Mouse (Mus musculus) lung, embryonic 15.5 days (tissue): ENCODE data around the gene Gin1. TPM values are rescaled to one million over a fixed set of nuclear protein-coding genes. Genes with fewer than 3 reads are reported as not detected.

ENCODE experiments used
- ATAC-seq: fragments of 200-750 bp; cut with Nextera tagmentation; 2 replicates; pipeline ENCODE4 v1.8.0; 2017; ENCODE audit warnings: moderate number of reproducible peaks, borderline replicate concordance; ENCODE audit not compliant: low FRiP score, low TSS enrichment; ENCODE audit errors: extremely low read depth
- H3K27ac ChIP-seq: fragments of 300-500 bp; sonication (generic); 2 replicates; pipeline ENCODE4 v1.5.1; 2015; ENCODE audit warnings: moderate library complexity, mild to moderate bottlenecking, inconsistent platforms
- H3K27me3 ChIP-seq: fragments of 300-500 bp; sonication (generic); 2 replicates; pipeline ENCODE4 v1.6.1; 2015; ENCODE audit warnings: inconsistent platforms
- H3K36me3 ChIP-seq: fragments of 300-500 bp; sonication (generic); 2 replicates; pipeline ENCODE4 v1.6.1; 2015; ENCODE audit warnings: inconsistent platforms
- H3K4me1 ChIP-seq: fragments of 300-500 bp; sonication (generic); 2 replicates; pipeline ENCODE4 v1.6.1; 2015; ENCODE audit warnings: inconsistent platforms
- H3K4me2 ChIP-seq: fragments of 300-500 bp; sonication (generic); 2 replicates; pipeline ENCODE4 v1.6.1; 2015; ENCODE audit warnings: inconsistent platforms, mild to moderate bottlenecking, moderate library complexity
- H3K4me3 ChIP-seq: fragments of 300-500 bp; sonication (generic); 2 replicates; pipeline ENCODE4 v1.5.1; 2015; ENCODE audit warnings: mild to moderate bottlenecking, inconsistent platforms
- H3K9ac ChIP-seq: fragments of 300-500 bp; sonication (generic); 2 replicates; pipeline ENCODE4 v1.6.1; 2015; ENCODE audit warnings: inconsistent platforms
- H3K9me3 ChIP-seq: fragments of 300-500 bp; sonication (generic); 2 replicates; pipeline ENCODE4 v1.6.1; 2016; ENCODE audit warnings: inconsistent platforms
- WGBS: fragments of 180-500 bp; shearing (Covaris S2); methylation state at CpG from one replicate; pipeline ENCODE4 v1.1.7; 2015; 5-methylcytosine and 5-hydroxymethylcytosine counted together
- polyA plus RNA-seq: library from polyadenylated mRNA; unstranded; fragments of >200 nt; fragmentation: Nextera tagmentation; extraction: Ambion mirVana; gene quantifications from 2 replicates; pipeline ENCODE4 v1.2.1, GENCODE M21; 2015

Gin1 gene
- polyA plus RNA-seq, 1 experiment from 2014 or later: 20.9 TPM

DNA sequence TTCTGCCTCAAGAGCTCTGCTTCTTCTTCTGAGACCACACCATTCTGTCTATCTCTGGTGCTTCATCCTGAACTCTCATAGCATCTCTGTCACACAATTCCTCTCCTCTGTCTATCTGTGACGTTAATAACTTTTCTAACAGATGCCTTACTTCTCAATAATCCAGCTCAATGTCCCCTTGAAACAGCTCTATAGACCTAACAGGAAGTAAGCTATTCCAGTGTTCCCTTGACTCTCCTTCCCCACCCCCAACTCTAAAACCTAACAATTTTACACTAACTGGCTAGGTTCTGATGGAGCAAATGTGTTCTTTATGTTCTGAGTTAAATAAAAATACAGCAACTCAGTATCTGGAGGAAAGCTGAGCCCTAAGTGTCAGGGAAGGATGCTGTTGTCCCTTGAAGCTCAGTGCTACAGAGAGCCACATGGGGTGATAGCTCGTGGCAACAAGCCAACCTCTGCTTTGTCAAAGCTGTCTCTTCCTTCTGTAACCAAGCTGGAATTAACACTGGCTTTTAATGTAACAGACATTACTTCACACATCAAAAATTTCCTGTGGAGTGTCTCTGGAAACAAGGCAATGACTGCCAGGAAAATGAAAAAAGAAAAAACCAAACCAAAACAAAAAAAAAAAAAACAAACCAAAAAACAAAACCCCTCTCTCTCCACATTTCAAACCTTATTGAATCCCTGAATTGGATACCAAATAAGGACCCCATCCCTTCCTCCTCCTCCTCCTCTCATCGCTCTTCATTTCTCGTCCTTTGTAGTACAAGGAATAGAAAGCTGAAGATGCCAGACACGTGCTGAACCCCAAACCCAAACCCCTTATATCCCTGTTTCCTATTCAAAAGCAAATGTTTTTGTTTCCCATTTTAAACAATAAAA is 63.7 kb downstream of the Gin1 start:
- peak; percentile 57; the same call in 1 of the 2 replicates for ATAC-seq
- peaks cover 9% of the 10 kb centered on the region; the same call in 1 of the 2 replicates for H3K4me1 ChIP-seq
- no peaks in the 10 kb centered on the region for H3K27me3 ChIP-seq
- H3K4me2 ChIP-seq: no peak overlapping the region
- H3K4me3 ChIP-seq: no peak overlapping the region
- no peaks in the 10 kb centered on the region for H3K36me3 ChIP-seq
- no peaks in the 10 kb centered on the region for H3K9me3 ChIP-seq
- 40% methylated on average over 5 of the region's 5 CpGs for WGBS
- H3K9ac ChIP-seq: no peak overlapping the region
- H3K27ac ChIP-seq: peak overlapping the region; percentile 50

GRCm38 (mm10) chr1:97834354-97834822 is 64.4 kb downstream of the Gin1 start:
- Histone ChIP-seq H3K4me2 (no peak overlapping the region), H3K9ac (no peak overlapping the region), H3K9me3 (no peaks in the 10 kb centered on the region), H3K4me1 (peaks cover 9% of the 10 kb centered on the region; the same call in 1 of the 2 replicates), H3K27ac (peak overlapping the region; percentile 45), H3K36me3 (no peaks in the 10 kb centered on the region), H3K4me3 (no peak overlapping the region), H3K27me3 (no peaks in the 10 kb centered on the region)
- 50% methylated on average over 5 of the region's 5 CpGs for WGBS
- ATAC-seq: peak; percentile 64; the same call in 1 of the 2 replicates

Other genes starting within 250 kb of the Gin1 start
- 15.9 and 18.6 TPM in 2 replicates for gene D1Ertd622e, start 108.1 kb upstream of the Gin1 start, polyA plus RNA-seq
- 24.8 and 26.2 TPM in 2 replicates for gene Ppip5k2, start 239 bp downstream of the Gin1 start, polyA plus RNA-seq